Mouse (Mus musculus) stomach, embryonic 15.5 days (tissue): ENCODE results near the gene Tmem182. TPM values are rescaled to one million over a fixed set of nuclear protein-coding genes. Genes with fewer than 3 reads are reported as not detected.

Experiments used
- ATAC-seq: fragments of 200-750 bp; cut with Nextera tagmentation; 2 replicates; pipeline ENCODE4 v1.8.0; 2017; ENCODE audit warnings: low read depth, moderate number of reproducible peaks, moderate TSS enrichment; ENCODE audit not compliant: insufficient read depth, low FRiP score
- H3K27ac ChIP-seq: fragments of 300-500 bp; sonication (generic); 2 replicates; pipeline ENCODE4 v1.5.1; 2015; ENCODE audit warnings: mild to moderate bottlenecking, inconsistent platforms
- H3K27me3 ChIP-seq: fragments of 300-500 bp; sonication (generic); replicated peaks from 2 replicates; pipeline ENCODE4 v1.6.1; 2015; ENCODE audit warnings: inconsistent platforms
- H3K36me3 ChIP-seq: fragments of 300-500 bp; sonication (generic); 2 replicates; pipeline ENCODE4 v1.6.1; 2015; ENCODE audit warnings: inconsistent platforms
- H3K4me1 ChIP-seq: fragments of 300-500 bp; sonication (generic); 2 replicates; pipeline ENCODE4 v1.6.1; 2015; ENCODE audit warnings: inconsistent platforms
- H3K4me2 ChIP-seq: fragments of 300-500 bp; sonication (generic); 2 replicates; pipeline ENCODE4 v1.6.1; 2015; ENCODE audit warnings: mild to moderate bottlenecking, inconsistent platforms
- H3K4me3 ChIP-seq: fragments of 300-500 bp; sonication (generic); replicated peaks from 2 replicates; pipeline ENCODE4 v1.5.1; 2015; ENCODE audit warnings: inconsistent platforms
- H3K9ac ChIP-seq: fragments of 300-500 bp; sonication (generic); 2 replicates; pipeline ENCODE4 v1.6.1; 2015; ENCODE audit warnings: inconsistent platforms
- H3K9me3 ChIP-seq: fragments of 300-500 bp; sonication (generic); 2 replicates; pipeline ENCODE4 v1.6.1; 2016; ENCODE audit warnings: inconsistent platforms
- WGBS: fragments of 180-500 bp; shearing (Covaris S2); methylation state at CpG from one replicate; pipeline ENCODE4 v1.1.7; 2015; 5-methylcytosine and 5-hydroxymethylcytosine counted together
- polyA plus RNA-seq: library from polyadenylated mRNA; unstranded; fragments of >200 nt; fragmentation: Nextera tagmentation; extraction: Ambion mirVana; gene quantifications from 2 replicates; pipeline ENCODE4 v1.2.1, GENCODE M21; 2015

Gene Tmem182
- polyA plus RNA-seq, 1 experiment from 2014 or later, result 0.18 TPM

DNA sequence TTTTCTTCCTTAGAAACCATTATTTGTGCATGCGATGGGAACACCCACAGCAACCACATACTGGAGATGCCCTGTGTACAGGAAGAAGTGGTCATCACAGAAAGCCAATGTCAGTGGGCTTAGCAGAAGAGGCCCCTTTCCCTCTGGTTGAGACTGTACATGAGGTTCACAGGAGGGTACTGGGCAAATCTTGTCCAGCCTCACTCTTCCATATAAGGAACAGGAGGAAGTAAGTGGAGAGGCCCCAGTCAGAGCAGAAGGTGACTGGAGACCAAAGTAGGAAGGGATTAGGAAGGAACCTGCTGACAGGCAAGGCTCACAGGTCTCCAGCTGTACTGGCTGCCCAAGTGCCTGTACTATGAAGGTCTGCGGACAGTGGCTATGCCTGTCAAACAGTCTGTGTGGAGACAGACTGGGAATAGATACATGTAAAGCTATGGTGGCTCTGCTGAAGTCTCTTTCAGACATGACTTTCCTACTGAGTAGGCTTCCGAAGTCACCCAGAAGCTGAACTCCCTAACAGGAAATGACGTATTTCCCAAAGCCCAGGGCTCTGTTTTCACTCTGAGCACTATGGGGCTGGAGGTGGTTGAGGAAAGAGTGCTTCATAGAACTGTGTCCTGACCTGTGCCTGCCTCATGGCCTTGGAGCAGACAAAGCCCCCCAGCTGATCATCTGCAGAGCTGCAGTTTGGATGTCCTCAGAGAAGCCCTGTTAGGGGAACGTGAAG is 35.8 kb downstream of the Tmem182 start:
- H3K4me2 ChIP-seq, result no peak overlapping the region
- 79% methylated on average over 5 of the region's 5 CpGs for WGBS
- H3K9ac ChIP-seq, result no peak overlapping the region
- H3K4me1 ChIP-seq, result no peaks in the 10 kb centered on the region
- H3K27me3 ChIP-seq, result no peaks in the 10 kb centered on the region
- no peak overlapping the region for H3K4me3 ChIP-seq
- no peak overlapping the region for H3K27ac ChIP-seq
- no peaks in the 10 kb centered on the region for H3K9me3 ChIP-seq
- H3K36me3 ChIP-seq, result no peaks in the 10 kb centered on the region
- no peak for ATAC-seq

DNA sequence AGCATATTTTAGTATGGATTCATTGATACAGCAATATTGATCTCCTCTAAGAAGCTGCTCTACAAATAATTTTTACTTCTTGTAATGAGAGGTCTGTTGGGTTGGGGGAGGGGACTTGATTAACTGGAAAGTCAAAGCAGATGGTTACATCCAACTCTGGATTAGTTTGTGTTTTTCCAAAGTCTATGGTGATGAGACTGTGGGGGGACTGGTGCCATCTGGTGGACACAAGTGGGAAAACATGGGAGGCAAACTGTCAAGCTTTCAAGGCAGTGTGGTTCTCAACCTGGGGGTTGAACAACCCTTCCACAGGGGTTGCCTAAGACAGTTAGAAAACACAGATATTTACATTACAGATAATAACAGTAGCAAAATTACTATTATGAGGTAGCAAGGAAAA is 39.2 kb downstream of the Tmem182 start:
- Histone ChIP-seq H3K27ac (no peak overlapping the region), H3K9me3 (no peaks in the 10 kb centered on the region), H3K4me3 (no peak overlapping the region), H3K36me3 (no peaks in the 10 kb centered on the region), H3K4me2 (no peak overlapping the region), H3K4me1 (no peaks in the 10 kb centered on the region), H3K9ac (no peak overlapping the region), H3K27me3 (no peaks in the 10 kb centered on the region)
- no peak for ATAC-seq

DNA sequence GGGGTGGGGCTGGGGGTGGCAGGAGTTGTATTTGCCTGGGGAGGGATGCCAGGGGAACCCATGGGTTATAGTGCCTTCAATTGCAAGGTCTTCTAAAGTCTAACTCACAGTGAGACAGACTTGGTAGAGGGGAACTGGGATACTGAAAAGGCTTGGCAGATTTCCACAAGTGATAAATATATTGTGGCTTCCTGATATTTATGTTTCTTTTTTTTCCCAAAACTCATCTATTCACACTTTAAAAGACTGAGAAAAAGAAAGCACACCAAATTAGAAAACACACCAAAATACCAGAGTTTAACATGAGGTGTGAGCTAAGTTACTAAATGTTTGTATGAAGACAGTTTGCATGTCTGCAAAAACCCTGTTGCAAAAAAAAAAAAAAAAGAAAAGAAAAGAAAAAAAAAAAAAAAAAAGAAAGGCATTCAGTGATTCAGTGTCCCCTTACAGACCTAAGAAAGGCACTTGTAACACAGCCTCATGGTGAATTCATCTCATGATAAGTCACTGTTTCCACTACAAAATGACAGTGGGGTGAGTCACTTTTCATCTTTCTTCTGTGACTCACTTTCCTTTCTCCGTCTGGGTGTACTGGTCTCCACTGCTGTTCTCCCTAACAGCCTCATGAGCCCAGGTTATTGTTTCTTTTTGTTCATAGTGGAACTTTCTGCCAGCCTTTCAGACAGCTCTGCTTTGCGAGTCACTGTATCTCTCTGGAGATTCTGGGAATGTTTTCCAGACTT is 42.0 kb downstream of the Tmem182 start:
- 50% methylated on average over 2 of the region's 2 CpGs for WGBS
- Histone ChIP-seq H3K36me3 (no peaks in the 10 kb centered on the region), H3K27ac (no peak overlapping the region), H3K4me3 (no peak overlapping the region), H3K4me2 (no peak overlapping the region), H3K9ac (no peak overlapping the region), H3K9me3 (no peaks in the 10 kb centered on the region), H3K4me1 (no peaks in the 10 kb centered on the region), H3K27me3 (no peaks in the 10 kb centered on the region)
- no peak for ATAC-seq

DNA sequence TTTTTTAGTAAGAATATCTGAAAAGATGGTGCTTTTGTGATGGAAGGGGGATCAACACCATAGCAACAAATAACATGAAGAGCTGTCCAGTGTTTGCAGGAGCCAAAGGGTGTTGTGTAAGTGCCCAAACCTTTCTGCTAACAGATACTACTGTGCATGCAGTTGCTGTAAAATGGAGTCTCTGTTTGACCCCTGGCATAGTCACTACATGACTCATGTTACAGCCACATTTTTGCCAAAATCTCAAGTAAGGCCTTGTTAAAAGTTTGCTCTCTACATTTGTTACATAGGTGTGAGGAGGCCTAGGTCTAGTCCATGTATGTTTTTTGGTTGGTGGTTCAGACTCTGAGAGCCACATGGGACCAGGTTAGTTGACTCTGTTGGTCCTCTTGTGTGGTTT is 45.9 kb downstream of the Tmem182 start:
- Histone ChIP-seq H3K9me3 (no peaks in the 10 kb centered on the region), H3K4me1 (no peaks in the 10 kb centered on the region), H3K9ac (no peak overlapping the region), H3K27me3 (no peaks in the 10 kb centered on the region), H3K27ac (no peak overlapping the region), H3K4me3 (no peak overlapping the region), H3K4me2 (no peak overlapping the region), H3K36me3 (no peaks in the 10 kb centered on the region)
- no peak for ATAC-seq

DNA sequence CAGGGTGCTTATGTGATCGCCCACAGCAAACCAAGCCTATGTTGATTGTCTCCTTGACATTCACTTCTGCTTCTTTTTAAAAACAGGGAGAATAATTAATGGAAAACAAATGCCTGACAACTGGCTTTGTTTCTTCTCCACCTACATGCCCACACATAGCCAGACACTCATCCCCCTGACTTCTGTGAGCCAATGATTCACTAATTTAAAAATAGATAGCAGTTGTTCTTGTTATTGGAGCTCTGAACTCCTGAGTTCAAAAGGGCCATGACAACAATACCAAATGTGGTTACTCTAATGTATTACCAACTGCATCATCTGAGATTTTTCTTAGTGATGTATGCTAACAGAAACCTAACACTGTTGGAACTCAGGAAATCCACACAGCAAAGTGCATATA is 49.9 kb downstream of the Tmem182 start:
- H3K4me1 ChIP-seq, result no peaks in the 10 kb centered on the region

DNA sequence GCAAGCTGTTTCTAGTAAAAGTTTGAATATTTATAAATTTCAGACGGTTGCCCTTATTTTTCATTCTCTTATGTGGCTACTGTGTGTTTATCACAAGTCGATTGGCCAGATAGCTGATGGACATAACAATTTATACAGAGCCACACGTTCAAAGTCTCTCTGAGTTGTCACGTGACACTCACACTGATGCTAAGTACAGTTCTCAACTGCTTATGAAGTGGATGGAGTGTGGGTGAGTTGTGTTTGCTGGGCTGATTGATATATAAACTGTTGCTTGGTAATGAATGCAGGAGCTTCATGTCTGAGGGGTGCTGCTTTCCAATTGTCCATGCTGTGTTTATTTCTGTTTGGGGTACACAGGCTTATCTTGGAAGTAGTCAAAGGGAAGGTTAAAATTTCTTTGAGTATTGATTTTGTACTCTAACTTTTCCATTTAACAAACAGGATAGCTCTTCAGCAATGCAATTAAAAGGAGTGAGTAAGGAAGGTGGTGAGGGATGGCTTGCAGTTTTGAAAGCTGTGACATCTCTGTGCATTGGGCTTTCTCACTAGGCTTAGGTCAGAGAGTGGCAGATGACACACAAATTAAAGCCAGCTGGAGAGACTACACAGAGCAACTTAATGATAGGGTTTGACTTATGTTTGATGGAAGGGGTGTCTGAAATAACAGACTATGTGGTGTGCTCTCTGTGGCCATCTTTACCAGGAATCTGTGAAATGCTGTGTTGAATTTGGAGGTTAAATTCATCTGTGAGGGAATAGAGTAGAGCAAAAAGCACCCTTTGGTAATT is 51.6 kb downstream of the Tmem182 start:
- Histone ChIP-seq H3K27me3 (no peaks in the 10 kb centered on the region), H3K9ac (no peak overlapping the region), H3K9me3 (no peaks in the 10 kb centered on the region), H3K4me3 (no peak overlapping the region), H3K4me1 (no peaks in the 10 kb centered on the region), H3K36me3 (no peaks in the 10 kb centered on the region), H3K27ac (no peak overlapping the region), H3K4me2 (no peak overlapping the region)
- 53% methylated on average over 4 of the region's 4 CpGs for WGBS
- ATAC-seq, result no peak

More for the DNA sequence above, 49.9 kb downstream of the Tmem182 start:
- no peak overlapping the region for H3K9ac ChIP-seq
- no peaks in the 10 kb centered on the region for H3K36me3 ChIP-seq
- no peaks in the 10 kb centered on the region for H3K9me3 ChIP-seq
- no peak overlapping the region for H3K4me3 ChIP-seq
- no peak for ATAC-seq
- WGBS, result 64% methylated on average over 1 of the region's 1 CpGs
- H3K4me2 ChIP-seq, result no peak overlapping the region
- no peak overlapping the region for H3K27ac ChIP-seq
- no peaks in the 10 kb centered on the region for H3K27me3 ChIP-seq

DNA sequence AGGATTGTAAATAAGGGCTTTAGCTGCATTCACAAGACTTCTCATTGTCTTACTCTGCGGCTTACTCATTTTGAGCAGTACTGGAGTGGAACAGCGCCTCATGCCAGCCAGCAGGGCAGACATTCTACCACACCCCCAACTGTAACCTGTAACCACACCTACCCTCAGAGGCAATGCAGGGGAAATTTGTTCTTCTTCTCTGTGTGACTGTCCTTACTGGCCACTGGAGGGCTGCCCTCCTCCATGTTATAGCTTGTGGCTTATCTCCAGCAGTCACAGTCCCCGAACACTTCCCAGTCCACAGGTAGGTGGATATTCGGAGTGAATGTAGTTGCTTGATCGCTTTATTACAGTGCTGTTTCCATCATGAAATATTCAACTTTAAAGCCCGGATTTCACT is 59.6 kb downstream of the Tmem182 start:
- Histone ChIP-seq H3K4me2 (no peak overlapping the region), H3K27ac (no peak overlapping the region), H3K9me3 (no peaks in the 10 kb centered on the region), H3K36me3 (no peaks in the 10 kb centered on the region), H3K27me3 (no peaks in the 10 kb centered on the region), H3K9ac (no peak overlapping the region), H3K4me1 (no peaks in the 10 kb centered on the region), H3K4me3 (no peak overlapping the region)
- ATAC-seq, result no peak
- 63% methylated on average over 6 of the region's 6 CpGs for WGBS

DNA sequence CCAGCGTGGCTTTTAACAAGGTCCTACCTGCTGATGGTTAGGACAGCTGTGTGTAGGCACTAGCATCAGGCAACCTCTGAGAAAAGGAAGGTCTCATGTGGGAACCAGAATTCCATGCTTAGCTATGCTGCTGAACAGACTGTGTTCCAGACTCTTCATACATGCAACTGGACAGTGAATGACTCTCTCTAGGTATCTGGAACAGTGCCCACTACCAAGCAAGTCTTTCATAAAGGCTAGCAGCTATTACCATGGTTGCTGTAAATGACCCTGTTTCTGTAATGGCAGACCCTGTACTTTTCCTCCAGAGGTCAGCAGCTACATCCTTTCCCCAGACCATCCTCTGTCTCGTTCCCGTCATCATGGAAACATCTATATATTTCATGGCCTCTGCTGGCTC is 61.7 kb downstream of the Tmem182 start:
- 67% methylated on average over 3 of the region's 3 CpGs for WGBS
- Histone ChIP-seq H3K4me1 (no peaks in the 10 kb centered on the region), H3K4me2 (no peak overlapping the region)

DNA sequence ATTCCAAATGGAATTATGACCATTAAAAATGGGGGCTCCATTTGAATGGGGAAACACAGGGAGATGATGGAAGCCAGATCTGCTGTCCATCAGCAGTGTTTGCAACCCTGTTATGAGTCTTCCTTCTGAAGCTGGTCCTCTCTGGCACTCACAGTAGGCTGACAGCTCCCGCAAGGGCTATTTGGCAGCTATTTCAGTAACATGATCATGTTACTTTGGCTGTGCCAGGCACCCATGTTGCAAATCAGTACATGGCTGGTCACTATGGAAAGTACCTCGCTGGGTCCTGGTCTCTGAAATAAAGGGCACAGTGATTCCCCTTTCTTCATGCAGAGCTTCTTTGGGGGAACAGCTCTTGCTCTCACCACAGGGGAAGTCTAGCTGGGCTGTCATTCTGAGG is 62.2 kb downstream of the Tmem182 start:
- no peak for ATAC-seq
- Histone ChIP-seq H3K27me3 (no peaks in the 10 kb centered on the region), H3K4me2 (no peak overlapping the region), H3K36me3 (no peaks in the 10 kb centered on the region), H3K27ac (no peak overlapping the region), H3K4me3 (no peak overlapping the region), H3K4me1 (no peaks in the 10 kb centered on the region), H3K9ac (no peak overlapping the region), H3K9me3 (no peaks in the 10 kb centered on the region)
- 76% methylated on average over 2 of the region's 2 CpGs for WGBS

More for the DNA sequence above, 61.7 kb downstream of the Tmem182 start:
- H3K4me3 ChIP-seq, result no peak overlapping the region
- no peaks in the 10 kb centered on the region for H3K27me3 ChIP-seq
- no peaks in the 10 kb centered on the region for H3K36me3 ChIP-seq
- H3K27ac ChIP-seq, result no peak overlapping the region
- H3K9ac ChIP-seq, result no peak overlapping the region
- H3K9me3 ChIP-seq, result no peaks in the 10 kb centered on the region
- no peak for ATAC-seq

DNA sequence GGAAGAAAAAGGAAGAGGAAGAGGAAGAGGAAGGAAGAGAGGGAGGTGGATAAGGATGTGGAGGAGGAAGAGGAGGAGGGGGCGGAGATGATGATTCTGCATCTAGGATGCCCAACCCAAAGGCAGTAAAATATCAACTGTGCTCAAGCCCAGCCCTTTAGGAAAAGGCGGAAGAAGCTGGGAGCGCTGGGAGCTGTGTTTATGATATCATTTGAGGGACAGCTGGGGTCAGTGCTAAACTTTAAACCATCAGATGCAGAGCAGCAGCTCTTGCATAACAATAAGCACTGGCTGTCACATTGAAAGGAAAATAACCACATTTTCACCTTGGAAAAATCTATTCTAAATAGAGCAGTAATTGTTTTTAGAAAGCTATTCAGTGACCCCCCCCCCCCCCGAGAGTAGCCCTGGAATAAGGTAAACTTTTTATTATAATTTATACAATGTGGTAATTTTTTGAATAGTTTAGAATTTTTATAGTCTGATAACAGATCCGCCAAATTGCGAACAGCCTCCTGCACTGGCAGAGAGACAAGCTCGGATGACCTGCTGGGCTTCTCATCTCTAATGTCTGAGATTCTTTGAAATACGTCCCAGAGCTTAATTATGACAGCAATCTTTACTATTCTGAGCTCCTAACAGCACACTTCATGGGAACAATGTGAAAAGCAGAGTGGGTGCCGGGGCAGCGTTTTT is 68.5 kb downstream of the Tmem182 start:
- no peak for ATAC-seq
- no peaks in the 10 kb centered on the region for H3K27me3 ChIP-seq
- 42% methylated on average over 10 of the region's 10 CpGs for WGBS
- no peaks in the 10 kb centered on the region for H3K4me1 ChIP-seq
- H3K4me3 ChIP-seq, result no peak overlapping the region
- H3K4me2 ChIP-seq, result peak overlapping the region; percentile 37
- H3K9ac ChIP-seq, result no peak overlapping the region
- no peaks in the 10 kb centered on the region for H3K36me3 ChIP-seq
- H3K27ac ChIP-seq, result no peak overlapping the region
- H3K9me3 ChIP-seq, result no peaks in the 10 kb centered on the region

DNA sequence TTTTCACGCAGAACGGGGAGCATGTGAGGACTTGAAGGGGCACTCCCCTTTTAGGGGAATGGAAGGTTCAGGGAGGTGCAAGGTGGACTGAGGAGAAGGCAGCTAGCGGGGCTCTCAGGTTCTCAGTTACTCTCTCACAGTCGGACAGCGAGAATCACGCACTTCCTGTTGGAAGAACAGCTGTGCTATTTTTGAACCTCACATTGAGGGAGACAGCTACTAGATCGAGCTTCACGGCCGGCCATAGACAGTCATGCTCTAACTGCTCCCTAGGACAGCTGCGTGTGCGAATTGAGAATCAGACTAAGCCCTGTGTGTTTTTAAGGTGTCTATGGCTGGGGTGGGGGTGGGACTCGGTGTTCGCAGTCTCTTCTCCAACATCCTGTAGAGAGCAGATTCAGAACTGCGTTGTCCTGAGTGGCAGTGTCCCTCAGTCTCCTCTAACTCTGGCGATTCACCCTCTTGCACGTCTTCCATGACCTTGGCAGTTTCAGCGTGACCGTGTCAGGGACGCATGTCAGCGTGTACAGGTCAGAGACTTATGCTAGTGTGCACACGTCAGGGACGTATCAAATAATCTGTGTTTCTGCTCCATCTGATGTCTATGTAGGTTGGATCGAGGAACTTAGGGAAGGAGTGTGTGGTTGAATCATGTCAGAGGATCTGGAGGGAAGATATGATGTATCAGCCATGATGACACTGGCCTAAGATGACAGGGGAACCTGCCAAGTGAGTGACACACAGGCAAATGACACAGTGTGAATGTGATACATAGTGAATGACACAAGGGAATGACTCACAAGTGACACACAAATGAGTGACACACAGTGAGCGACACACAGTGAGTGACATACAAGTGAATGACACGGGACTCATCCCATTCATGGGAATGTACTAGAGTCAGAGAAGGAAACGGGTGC is 69.3 kb downstream of the Tmem182 start:
- no peaks in the 10 kb centered on the region for H3K36me3 ChIP-seq
- no peaks in the 10 kb centered on the region for H3K4me1 ChIP-seq
- no peaks in the 10 kb centered on the region for H3K27me3 ChIP-seq
- no peak for ATAC-seq
- peak overlapping the region; percentile 37 for H3K4me2 ChIP-seq
- no peak overlapping the region for H3K9ac ChIP-seq
- H3K9me3 ChIP-seq, result no peaks in the 10 kb centered on the region
- no peak overlapping the region for H3K4me3 ChIP-seq
- H3K27ac ChIP-seq, result no peak overlapping the region
- WGBS, result 64% methylated on average over 26 of the region's 26 CpGs
